Mouse (Mus musculus) T-helper 2 cell (primary cell): ENCODE results near the gene Zmat5.

ENCODE experiments used
- in situ Hi-C: fragments of 300-600 bp; cut with MboI, MseI; formaldehyde crosslinking; loops from one replicate; pipeline ENCODE4 v1.15.1; 2025; ENCODE audit warnings: high pct_unique_total_duplicates

Gene Zmat5

GRCm38 (mm10) chr11:4734179-4734578 lies 29.7 kb downstream of the Zmat5 start:
- in situ Hi-C loops: no loop called here

GRCm38 (mm10) chr11:4736355-4736754 lies 31.9 kb downstream of the Zmat5 start:
- in situ Hi-C loops: no loop called here

GRCm38 (mm10) chr11:4737682-4738081 lies 33.2 kb downstream of the Zmat5 start:
- in situ Hi-C loops: no loop called here

- in situ Hi-C loops: no loop called here
Measured at GRCm38 (mm10) chr11:4738719-4739118, 34.2 kb downstream of the Zmat5 start.

GRCm38 (mm10) chr11:4740785-4741184 lies 36.3 kb downstream of the Zmat5 start:
- in situ Hi-C loops: no loop called here

- in situ Hi-C loops: no loop called here
Measured at GRCm38 (mm10) chr11:4744691-4745090, 40.2 kb downstream of the Zmat5 start.

GRCm38 (mm10) chr11:4745969-4746368 lies 41.5 kb downstream of the Zmat5 start:
- in situ Hi-C loops: no loop called here

GRCm38 (mm10) chr11:4746733-4747132 lies 42.3 kb downstream of the Zmat5 start, which contains the start of gene Cabp7:
Gene Cabp7, minus strand, starts transcription at chr11:4746778.
- in situ Hi-C loops: no loop called here

GRCm38 (mm10) chr11:4747285-4747684 lies 42.8 kb downstream of the Zmat5 start:
- in situ Hi-C loops: no loop called here

GRCm38 (mm10) chr11:4750263-4750662 lies 45.8 kb downstream of the Zmat5 start:
- in situ Hi-C loops: no loop called here

GRCm38 (mm10) chr11:4752836-4753235 lies 48.4 kb downstream of the Zmat5 start:
- in situ Hi-C loops: no loop called here

- in situ Hi-C loops: no loop called here
Measured at GRCm38 (mm10) chr11:4754036-4754435, 49.6 kb downstream of the Zmat5 start.

- in situ Hi-C loops: no loop called here
Measured at GRCm38 (mm10) chr11:4754867-4755266, 50.4 kb downstream of the Zmat5 start.

- in situ Hi-C loops: no loop called here
Measured at GRCm38 (mm10) chr11:4756460-4756859, 52.0 kb downstream of the Zmat5 start.

- in situ Hi-C loops: no loop called here
Measured at GRCm38 (mm10) chr11:4756984-4757788, 52.7 kb downstream of the Zmat5 start.

GRCm38 (mm10) chr11:4757789-4758158 lies 53.3 kb downstream of the Zmat5 start:
- in situ Hi-C loops: no loop called here

GRCm38 (mm10) chr11:4760438-4760837 lies 56.0 kb downstream of the Zmat5 start:
- in situ Hi-C loops: no loop called here

GRCm38 (mm10) chr11:4761991-4762390 lies 57.5 kb downstream of the Zmat5 start:
- in situ Hi-C loops: no loop called here

GRCm38 (mm10) chr11:4762511-4762910 lies 58.0 kb downstream of the Zmat5 start:
- in situ Hi-C loops: no loop called here

GRCm38 (mm10) chr11:4763631-4764030 lies 59.2 kb downstream of the Zmat5 start:
- in situ Hi-C loops: no loop called here

- in situ Hi-C loops: no loop called here
Measured at GRCm38 (mm10) chr11:4764476-4764875, 60.0 kb downstream of the Zmat5 start.

- in situ Hi-C loops: no loop called here
Measured at GRCm38 (mm10) chr11:4768399-4768798, 63.9 kb downstream of the Zmat5 start.

- in situ Hi-C loops: no loop called here
Measured at GRCm38 (mm10) chr11:4769293-4769692, 64.8 kb downstream of the Zmat5 start.

- in situ Hi-C loops: no loop called here
Measured at GRCm38 (mm10) chr11:4769881-4770280, 65.4 kb downstream of the Zmat5 start.
